Mouse (Mus musculus) Patski (cell line): ENCODE measurements around the gene Poglut1. TPM values are rescaled to one million over a fixed set of nuclear protein-coding genes. Genes with fewer than 3 reads are reported as not detected.

Experiments used
- ATAC-seq: fragments of 100-300 bp; one replicate; pipeline ENCODE4 v1.8.0; 2021
- CTCF ChIA-PET: fragments of 350-600 bp; sonication (Branson Sonifier 250); formaldehyde crosslinking; loops from one replicate; lab custom pipeline; 2022; ENCODE audit warnings: inconsistent platforms; lab: Charles Lee
- POLR2A ChIA-PET: fragments of 350-600 bp; sonication (Branson Sonifier 250); formaldehyde crosslinking; loops from one replicate; lab custom pipeline; 2022; ENCODE audit warnings: antibody characterized with exemption, inconsistent platforms; lab: Charles Lee
- DNase-seq: peaks from one replicate; pipeline ENCODE4 v3.0.0-alpha.2; 2011; ENCODE audit warnings: low read depth, low spot score
- H3K27me3 ChIP-seq: fragments of 371-371 bp; one replicate; pipeline ENCODE4 v1.5.1; 2021
- CTCF ChIP-seq: fragments of 100-300 bp; IDR thresholded peaks from one replicate; pipeline ENCODE4 v1.5.1; 2021
- in situ Hi-C: fragments of 300-500 bp; cut with MboI; formaldehyde crosslinking; loops from 3 replicates; pipeline ENCODE4 v1.11.1; 2018; ENCODE audit warnings: low pct_unique_long_range_greater_than_20kb, mixed read lengths
- polyA plus RNA-seq: library from polyadenylated mRNA; unstranded; gene quantifications from one replicate; pipeline ENCODE4 v1.2.3, GENCODE M21; 2021

Gene Poglut1
- polyA plus RNA-seq: 48.0 TPM

GRCm38 (mm10) chr16:38549479-38550396 lies at the start of gene Poglut1:
Poglut1 (minus strand) TSS chr16:38550258.
- ATAC-seq (peak; percentile 89), DNase-seq (no peak)
- CTCF ChIA-PET: interaction anchor here (1.4 to 1.6 kb wide), 2 partner anchors 11 to 13 kb away, joined by 3 to 5 read pairs; no protein-coding TSS in a partner anchor
- no peak for TF ChIP-seq CTCF
- peaks cover 7% of the 10 kb centered on the region for H3K27me3 ChIP-seq
- POLR2A ChIA-PET: interaction anchor here (0.8 to 1.5 kb wide), 6 partner anchors 11 to 27 kb away, joined by 3 to 8 read pairs (median 4); partner anchors contain the start of gene Timmdc1
- in situ Hi-C loops: loop anchor here (10.0 kb wide), 1 partner anchor 175 kb away; no protein-coding TSS in a partner anchor

- POLR2A ChIA-PET: no interaction called here
- in situ Hi-C loops: no loop called here
- no peaks in the 10 kb centered on the region for H3K27me3 ChIP-seq
- CTCF ChIA-PET: no interaction called here
- DNase-seq: no peak
- no peak for ATAC-seq
- TF ChIP-seq CTCF: no peak
These were observed 49.1 kb upstream of the Poglut1 start for GRCm38 (mm10) chr16:38598986-38599680.

GRCm38 (mm10) chr16:38596651-38597050 lies 46.6 kb upstream of the Poglut1 start:
- no peak for TF ChIP-seq CTCF
- in situ Hi-C loops: no loop called here
- ATAC-seq (no peak), DNase-seq (no peak)
- H3K27me3 ChIP-seq: no peaks in the 10 kb centered on the region
- ChIA-PET CTCF (no interaction called here), POLR2A (no interaction called here)

DNA sequence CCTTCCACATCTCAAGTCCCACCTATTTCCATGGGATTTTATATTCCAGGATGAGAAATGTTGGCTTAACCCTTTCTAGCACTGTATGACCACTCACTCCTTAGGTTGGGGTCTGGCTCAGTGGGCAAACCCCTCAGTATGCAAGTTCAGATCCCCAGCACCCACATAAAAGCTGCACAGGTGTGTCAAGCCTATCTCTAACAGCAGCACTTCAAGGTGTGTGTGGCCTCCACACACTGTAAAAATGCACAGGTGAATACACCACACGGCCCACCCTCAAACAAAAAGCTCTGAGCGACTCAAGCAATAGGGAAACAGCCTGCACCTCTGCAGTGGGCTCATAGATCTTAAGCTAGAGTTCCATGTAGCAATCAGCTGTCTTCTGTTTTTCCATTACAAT lies 46.0 kb upstream of the Poglut1 start:
- ATAC-seq (no peak), DNase-seq (no peak)
- H3K27me3 ChIP-seq: no peaks in the 10 kb centered on the region
- in situ Hi-C loops: no loop called here
- CTCF ChIA-PET: no interaction called here
- POLR2A ChIA-PET: no interaction called here
- TF ChIP-seq CTCF: no peak

GRCm38 (mm10) chr16:38594435-38594834 lies 44.4 kb upstream of the Poglut1 start:
- ChIA-PET CTCF (interaction anchor here (0.7 to 1.1 kb wide), 3 partner anchors 26 to 88 kb away, joined by 3 read pairs; no protein-coding TSS in a partner anchor), POLR2A (no interaction called here)
- DNase-seq: no peak
- ATAC-seq: no peak
- no peak for TF ChIP-seq CTCF
- in situ Hi-C loops: no loop called here
- H3K27me3 ChIP-seq: no peaks in the 10 kb centered on the region

GRCm38 (mm10) chr16:38592946-38593345 lies 42.9 kb upstream of the Poglut1 start:
- no peak for DNase-seq
- in situ Hi-C loops: no loop called here
- ATAC-seq: no peak
- ChIA-PET CTCF (interaction anchor here (1.1 kb wide), 1 partner anchor 10 kb away, joined by 3 read pairs; no protein-coding TSS in a partner anchor), POLR2A (no interaction called here)
- TF ChIP-seq CTCF: no peak
- no peaks in the 10 kb centered on the region for H3K27me3 ChIP-seq

DNA sequence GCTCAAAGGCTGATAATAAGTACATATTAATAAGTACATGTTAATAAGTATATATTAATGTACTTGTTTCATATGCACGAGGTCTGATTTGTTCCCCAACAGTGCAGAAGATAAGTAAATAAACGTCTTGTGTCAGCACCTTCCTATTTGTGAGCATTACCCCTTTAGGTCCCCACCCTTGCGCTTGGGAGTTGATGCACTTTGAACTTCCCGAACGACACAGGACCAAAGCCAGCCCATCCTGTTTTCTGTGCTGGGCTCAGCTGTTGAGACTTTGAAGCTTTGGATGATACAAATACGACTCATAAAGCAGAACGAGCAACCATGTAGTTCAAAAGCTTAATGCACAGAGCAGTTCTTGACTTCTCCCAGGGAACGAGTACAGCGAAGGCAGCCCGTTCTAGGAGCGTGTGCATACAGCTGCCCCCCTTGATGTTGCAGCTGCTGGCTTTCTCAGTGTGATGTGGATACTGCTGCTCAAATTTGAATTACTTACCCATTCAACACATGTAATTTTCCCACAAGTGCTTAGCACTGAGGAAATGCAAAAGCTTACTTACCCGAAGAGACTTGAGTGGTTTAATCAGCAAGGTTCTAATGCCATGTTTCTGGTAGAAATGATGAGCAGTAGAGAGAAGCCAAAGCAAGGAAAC lies 42.1 kb upstream of the Poglut1 start:
- no peak for DNase-seq
- no peaks in the 10 kb centered on the region for H3K27me3 ChIP-seq
- no peak for TF ChIP-seq CTCF
- ChIA-PET CTCF (no interaction called here), POLR2A (no interaction called here)
- ATAC-seq: no peak
- in situ Hi-C loops: no loop called here

DNA sequence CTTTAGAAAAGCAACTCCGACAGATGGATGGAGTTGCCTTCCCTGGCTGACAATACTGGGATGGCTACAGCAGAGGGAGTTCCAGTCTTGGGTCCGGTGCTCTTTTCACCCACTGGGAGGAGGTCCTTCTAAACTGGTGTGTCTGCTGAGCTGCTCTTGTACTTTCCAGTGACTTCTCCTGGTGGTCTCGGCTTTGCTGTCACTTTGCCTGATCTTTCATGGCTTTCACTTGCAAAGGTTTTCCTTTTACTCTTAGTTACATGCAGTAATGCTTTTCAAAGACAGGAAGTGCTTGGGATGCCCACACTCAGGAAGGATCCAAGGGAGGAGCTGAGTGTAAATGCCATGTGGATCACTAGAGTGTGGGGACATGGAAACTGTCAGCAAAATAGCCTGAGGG lies 41.4 kb upstream of the Poglut1 start:
- DNase-seq (no peak), ATAC-seq (no peak)
- no peaks in the 10 kb centered on the region for H3K27me3 ChIP-seq
- POLR2A ChIA-PET: no interaction called here
- TF ChIP-seq CTCF: no peak
- CTCF ChIA-PET: interaction anchor here (1.1 kb wide), 1 partner anchor 18 kb away, joined by 4 read pairs; no protein-coding TSS in a partner anchor
- in situ Hi-C loops: no loop called here

GRCm38 (mm10) chr16:38587572-38587971 lies 37.5 kb upstream of the Poglut1 start:
- ChIA-PET CTCF (interaction anchor here (1.1 kb wide), 1 partner anchor 14 kb away, joined by 5 read pairs; no protein-coding TSS in a partner anchor), POLR2A (interaction anchor here (1.4 kb wide), 1 partner anchor 24 kb away, joined by 3 read pairs; no protein-coding TSS in a partner anchor)
- ATAC-seq (no peak), DNase-seq (no peak)
- no peak for TF ChIP-seq CTCF
- in situ Hi-C loops: no loop called here
- no peaks in the 10 kb centered on the region for H3K27me3 ChIP-seq

- CTCF ChIA-PET: interaction anchor here (1.1 kb wide), 1 partner anchor 14 kb away, joined by 5 read pairs; no protein-coding TSS in a partner anchor
- DNase-seq (no peak), ATAC-seq (no peak)
- H3K27me3 ChIP-seq: no peaks in the 10 kb centered on the region
- POLR2A ChIA-PET: interaction anchor here (1.4 kb wide), 1 partner anchor 23 kb away, joined by 3 read pairs; no protein-coding TSS in a partner anchor
- TF ChIP-seq CTCF: no peak
- in situ Hi-C loops: no loop called here
These were observed 37.1 kb upstream of the Poglut1 start for GRCm38 (mm10) chr16:38587163-38587562.
